In genomic region chr9:103700240-103700639, GRCm38 (mm10) we compare ENCODE assay signal across 25 mouse cellular contexts.
DNase-seq lines count a peak whose midpoint lies in the region; ATAC-seq and TF ChIP-seq lines count a peak whose summit lies in the region.
"Had no signal": no experiment of that assay in that cellular context is flagged by ENCODE, and none has a peak within 500 bp of the region (broad histone marks: within the 10 kb centered on the region; RNA-seq: fewer than 3 reads in every experiment).

No protein-coding gene starts in this region.

- no peak overlapping the region for H3K4me2 ChIP-seq in forebrain, postnatal 0 days (ENCODE audit: low read depth)
- H3K4me2 ChIP-seq in forebrain, embryonic 13.5 days, result no peak overlapping the region
- H3K4me2 ChIP-seq: embryonic facial prominence, embryonic 12.5 days; embryonic facial prominence, embryonic 15.5 days; forebrain, embryonic 15.5 days; heart, embryonic 11.5 days; hindbrain, embryonic 13.5 days; intestine, embryonic 15.5 days had no signal

- no peaks in the 10 kb centered on the region for H3K36me3 ChIP-seq in forebrain, postnatal 0 days (ENCODE audit: insufficient read depth)
- no peaks in the 10 kb centered on the region for H3K36me3 ChIP-seq in forebrain, embryonic 13.5 days (ENCODE audit: poor library complexity, severe bottlenecking)
- H3K36me3 ChIP-seq in heart, embryonic 10.5 days, result peaks cover 28% of the 10 kb centered on the region
- H3K36me3 ChIP-seq: embryonic facial prominence, embryonic 12.5 days; embryonic facial prominence, embryonic 15.5 days; forebrain, embryonic 15.5 days; hindbrain, embryonic 13.5 days; intestine, embryonic 15.5 days had no signal

- TF ChIP-seq CTCF in forebrain, postnatal 0 days (IDR thresholded peaks at IDR 0.05; ENCODE audit: low read depth), result no peak
- TF ChIP-seq CTCF in left cerebral cortex, adult 2 months (IDR thresholded peaks at IDR 0.05), result no peak; the same call in 1 of the 2 replicates

- no peak for DNase-seq in forebrain, postnatal 0 days
- peak; percentile 71 for DNase-seq in heart, embryonic 10.5 days (ENCODE audit: low spot score)
- DNase-seq in heart, adult 9 months (ENCODE audit: low spot score in 2 of 2), result no peak
- peak; percentile 31 to 84 for DNase-seq in left cerebral cortex, postnatal 25 days (ENCODE audit: low spot score in 2 of 2)
- no peak for DNase-seq in left cerebral cortex, adult 2 months (ENCODE audit: extremely low spot score in 1 of 2, low spot score in 2 of 2)
- peak; percentile 34 for DNase-seq in MN1 (ENCODE audit: low spot score)
- DNase-seq: adrenal gland, postnatal 10 days; adrenal gland, postnatal 36 days; cerebellum, adult 11 months; cerebellum, adult 2 months; cerebellum, adult 9-11 months; cerebellum, postnatal 25 days; gastrocnemius, adult 2 months; gastrocnemius, postnatal 14 days; heart, adult 18-20 months had no signal

- 0 out of 2 replicates have a peak, but pooled peaks cover 4% of the 10 kb centered on the region for H3K4me1 ChIP-seq in forebrain, postnatal 0 days (ENCODE audit: insufficient read depth)
- H3K4me1 ChIP-seq in forebrain, embryonic 13.5 days, result peaks cover 15% of the 10 kb centered on the region
- peaks cover 22% of the 10 kb centered on the region for H3K4me1 ChIP-seq in heart, embryonic 10.5 days
- H3K4me1 ChIP-seq: embryonic facial prominence, embryonic 12.5 days; embryonic facial prominence, embryonic 15.5 days; intestine, embryonic 15.5 days had no signal

- no peaks in the 10 kb centered on the region for H3K9me3 ChIP-seq in forebrain, postnatal 0 days (ENCODE audit: low read length)
- H3K9me3 ChIP-seq in forebrain, embryonic 13.5 days (replicated peaks), result 0 out of 2 replicates have a peak, but pooled peaks cover 3% of the 10 kb centered on the region
- H3K9me3 ChIP-seq in heart, embryonic 10.5 days, result no peaks in the 10 kb centered on the region
- H3K9me3 ChIP-seq: embryonic facial prominence, embryonic 15.5 days; forebrain, embryonic 15.5 days; hindbrain, embryonic 13.5 days; intestine, embryonic 15.5 days had no signal

- no peak overlapping the region for H3K4me3 ChIP-seq in forebrain, postnatal 0 days (ENCODE audit: low read depth, low read length)
- no peak overlapping the region for H3K4me3 ChIP-seq in forebrain, embryonic 13.5 days
- H3K4me3 ChIP-seq in heart, embryonic 10.5 days, result no peak overlapping the region
- H3K4me3 ChIP-seq in left cerebral cortex, adult 2 months, result no peak overlapping the region
- H3K4me3 ChIP-seq: embryonic facial prominence, embryonic 12.5 days; embryonic facial prominence, embryonic 15.5 days; forebrain, embryonic 15.5 days; gastrocnemius, adult 2 months; hindbrain, embryonic 13.5 days; intestine, embryonic 15.5 days had no signal

- no peaks in the 10 kb centered on the region for H3K27me3 ChIP-seq in forebrain, postnatal 0 days (ENCODE audit: insufficient read depth, low read length)
- H3K27me3 ChIP-seq in forebrain, embryonic 13.5 days, result no peaks in the 10 kb centered on the region
- no peaks in the 10 kb centered on the region for H3K27me3 ChIP-seq in heart, embryonic 10.5 days (ENCODE audit: insufficient read depth, poor library complexity, severe bottlenecking)
- H3K27me3 ChIP-seq: embryonic facial prominence, embryonic 12.5 days; embryonic facial prominence, embryonic 15.5 days; forebrain, embryonic 15.5 days; hindbrain, embryonic 13.5 days; intestine, embryonic 15.5 days had no signal

- H3K27ac ChIP-seq in forebrain, postnatal 0 days (ENCODE audit: low read depth, low read length), result no peak overlapping the region
- no peak overlapping the region for H3K27ac ChIP-seq in forebrain, embryonic 13.5 days
- no peak overlapping the region for H3K27ac ChIP-seq in heart, embryonic 10.5 days
- H3K27ac ChIP-seq in left cerebral cortex, adult 2 months, result no peak overlapping the region
- H3K27ac ChIP-seq: embryonic facial prominence, embryonic 12.5 days; embryonic facial prominence, embryonic 15.5 days; forebrain, embryonic 15.5 days; gastrocnemius, adult 2 months; hindbrain, embryonic 13.5 days; intestine, embryonic 15.5 days had no signal

- peak; percentile 10; the same call in 1 of the 2 replicates for ATAC-seq in forebrain, postnatal 0 days
- ATAC-seq in forebrain, embryonic 13.5 days, result no peak
- no peak for ATAC-seq in megakaryocyte progenitor cell, adult 5-6 weeks (replicated peaks; ENCODE audit: poor library complexity)
- ATAC-seq: forebrain, embryonic 15.5 days; hindbrain, embryonic 16.5 days; intestine, embryonic 15.5 days; Patski had no signal

- WGBS in forebrain, postnatal 0 days, result 88% methylated on average over 1 of the region's 1 CpGs
- WGBS in forebrain, embryonic 13.5 days, result 75% methylated on average over 1 of the region's 1 CpGs
- WGBS in heart, embryonic 10.5 days, result 40% methylated on average over 1 of the region's 1 CpGs

- intact Hi-C loops in left cerebral cortex, postnatal 25 days (cut with DNase I), result no loop called here
- intact Hi-C loops in left cerebral cortex, adult 2 months (cut with DNase I), result loop anchor here (5.0 kb wide), 1 partner anchor 208 kb away; no protein-coding TSS in a partner anchor

- no peak overlapping the region for H3K9ac ChIP-seq in forebrain, postnatal 0 days
- no peak overlapping the region for H3K9ac ChIP-seq in forebrain, embryonic 13.5 days
- H3K9ac ChIP-seq: embryonic facial prominence, embryonic 12.5 days; embryonic facial prominence, embryonic 15.5 days; forebrain, embryonic 15.5 days; hindbrain, embryonic 13.5 days; intestine, embryonic 15.5 days had no signal

Comparison
In these comparisons a context has a peak if more than half of its experiments do, and no peak if none do; other contexts are left out.
1. DNase-seq: peak in heart, embryonic 10.5 days (single experiment), left cerebral cortex, postnatal 25 days (2 of 2) and MN1 (single experiment); none in forebrain, postnatal 0 days (single experiment), heart, adult 9 months (0 of 2) and left cerebral cortex, adult 2 months (0 of 2).